Mouse (Mus musculus) gastrocnemius, postnatal 25 days (tissue): ENCODE measurements around the gene Shc1. TPM values are rescaled to one million over a fixed set of nuclear protein-coding genes. Genes with fewer than 3 reads are reported as not detected.
A peak's percentile ranks its signal among the peaks of the same experiment; 100 is the strongest.

Experiments used
- DNase-seq: peaks from one replicate; pipeline ENCODE4 v3.0.0; 2022
- long read RNA-seq, 2 experiments: library from polyadenylated mRNA; stranded (forward); transcript quantifications; one replicate each; pipeline ENCODE4 v2.0.0; 2021
- total RNA-seq, 2 experiments: library from RNA; stranded (reverse); gene quantifications; 1 replicate in 1 of 2; 2 replicates in 1 of 2; pipeline ENCODE4 v1.2.3; 2021

Shc1 gene
- 10 to 100 TPM; 21.1 to 23.8 TPM for total RNA-seq
- long read RNA-seq, experiment 1, transcript Shc1-201 (13 exons, 3,250 nt): major isoform, 7 of 10 reads
- long read RNA-seq, experiment 1, partial matches to known transcripts: 1 of 10 reads
- long read RNA-seq, experiment 1, other reads (novel, unspliced or antisense): 1 of 10 reads
- long read RNA-seq, experiment 2, transcript Shc1-201 (13 exons, 3,250 nt): major isoform, 13 of 25 reads
- long read RNA-seq, experiment 2, partial matches to known transcripts: 3 of 25 reads
- long read RNA-seq, experiment 2, other reads (novel, unspliced or antisense): 6 of 25 reads

DNA sequence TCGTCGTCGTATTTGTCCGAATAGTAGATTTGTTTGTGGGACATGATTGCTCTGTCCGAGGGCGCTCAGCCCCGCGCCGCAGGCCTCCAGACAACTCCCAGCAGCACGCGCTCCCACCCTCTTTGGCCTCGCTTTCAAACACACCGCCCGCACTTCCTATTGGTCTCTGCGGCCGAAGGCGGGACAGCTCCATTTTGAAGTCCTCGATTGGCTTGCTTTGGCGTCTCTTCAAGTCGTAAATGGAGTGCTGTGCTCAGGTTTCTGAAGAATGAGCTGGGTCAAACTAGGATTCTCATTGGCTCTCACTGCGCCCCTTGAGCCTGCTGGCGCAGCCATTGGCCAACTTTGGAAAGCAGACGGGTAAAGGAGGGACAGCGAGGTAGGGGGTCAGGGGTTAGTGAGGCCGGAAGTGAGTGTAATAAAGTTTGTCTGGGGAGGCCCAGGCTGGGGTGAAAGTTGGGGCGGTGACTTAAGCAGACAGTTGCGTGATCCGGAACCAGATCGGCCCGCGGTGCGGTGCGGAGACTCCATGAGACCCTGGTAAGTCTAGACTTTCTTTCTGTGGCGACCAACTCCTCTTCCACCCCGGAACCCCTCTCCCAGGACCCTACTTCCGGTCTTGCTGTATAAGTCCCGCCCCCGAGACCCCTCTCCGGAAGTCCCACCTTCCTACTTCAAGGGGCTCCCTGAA lies at the start of gene Shc1, which contains the start of gene Cks1b:
TSS of gene Shc1 (plus strand) at position 274 of the 691 bp plus-strand sequence.
TSS of gene Cks1b (minus strand) at position 214 of the 691 bp plus-strand sequence.
- DNase-seq: peak; percentile 98

DNA sequence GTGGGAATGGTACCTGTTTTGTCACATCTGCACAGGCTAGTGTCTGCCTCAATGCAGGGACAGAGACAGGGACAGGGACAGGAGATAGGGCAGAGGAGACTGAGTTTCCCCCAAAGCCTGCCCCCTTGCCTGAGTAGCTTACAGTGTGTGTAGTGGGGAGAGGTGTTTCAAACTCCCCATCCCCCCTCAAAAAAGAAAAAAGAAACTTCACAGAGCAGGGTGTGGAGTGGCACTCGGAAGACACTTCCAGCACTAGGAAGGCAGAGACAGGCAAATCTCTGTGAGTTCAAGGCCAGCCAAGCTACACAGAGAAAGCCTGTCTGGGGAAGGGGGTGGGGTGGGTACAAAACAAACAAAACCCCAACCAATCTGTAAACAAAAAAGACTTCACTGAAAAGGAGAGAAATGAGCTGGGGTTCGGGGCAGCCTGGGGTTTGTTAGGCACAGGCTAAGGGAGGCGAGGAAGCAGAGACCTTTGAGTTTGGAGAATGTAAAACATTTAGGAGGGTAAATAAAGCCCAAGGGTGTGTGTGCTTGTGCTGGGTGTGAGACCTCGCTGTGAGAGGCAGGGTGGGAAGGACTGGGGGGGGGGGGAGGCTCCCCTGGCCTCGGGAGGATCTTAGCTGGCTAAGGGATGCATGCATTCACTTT lies 44.5 kb upstream of the Shc1 start:
- no peak for DNase-seq

DNA sequence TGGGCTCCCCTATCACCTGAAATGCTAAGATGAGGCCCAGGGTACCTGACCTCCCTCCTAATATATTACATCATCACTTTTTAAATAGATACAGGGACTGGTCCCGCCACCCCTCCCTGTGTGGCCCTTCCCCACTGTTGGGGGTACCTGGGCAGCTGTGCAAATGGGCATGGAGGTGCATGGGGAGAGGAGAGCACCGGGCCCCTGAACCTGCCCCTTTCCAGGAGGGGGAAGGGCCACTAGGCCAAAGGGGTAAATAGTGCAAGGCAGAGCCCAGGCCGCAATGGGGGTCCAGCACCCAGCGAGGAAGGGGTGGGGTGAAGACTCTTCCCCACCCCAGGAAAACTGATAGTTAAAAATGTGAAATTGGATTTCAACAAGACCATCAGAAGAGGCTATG lies 40.4 kb upstream of the Shc1 start:
- no peak for DNase-seq

DNA sequence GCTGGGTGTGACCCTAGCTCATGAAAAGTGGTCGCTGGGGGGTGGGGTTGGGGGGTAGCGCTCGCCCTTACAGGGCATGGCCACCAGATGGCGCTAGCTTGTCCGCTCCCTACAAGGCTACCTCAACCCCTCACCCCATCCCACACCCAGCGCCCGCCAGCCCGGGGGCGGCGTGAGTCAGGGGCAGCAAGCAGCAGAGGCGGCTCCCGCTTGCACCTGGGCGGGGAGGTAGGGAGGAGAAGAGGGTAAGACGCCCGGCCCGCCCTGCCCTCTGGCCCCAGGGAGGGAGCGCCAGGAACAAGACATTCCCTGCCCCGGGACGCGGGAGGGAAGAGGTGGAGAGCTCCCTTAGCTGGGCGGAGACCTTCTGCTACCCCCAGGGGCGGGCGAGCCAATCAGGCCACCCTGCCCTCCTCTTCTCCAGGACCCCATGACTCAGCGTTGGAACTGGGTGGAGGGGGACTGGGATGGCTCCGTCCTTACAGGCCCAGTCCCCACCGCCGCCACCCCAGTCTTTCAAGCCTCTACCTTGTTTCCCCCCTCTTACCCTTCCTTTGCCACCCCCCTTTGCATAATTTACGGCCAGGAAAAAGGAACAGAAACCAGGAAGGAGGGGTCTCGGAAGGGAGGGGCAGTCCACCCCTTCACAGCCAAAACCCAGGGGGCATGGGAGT lies 39.7 kb upstream of the Shc1 start:
- peak; percentile 87 for DNase-seq

DNA sequence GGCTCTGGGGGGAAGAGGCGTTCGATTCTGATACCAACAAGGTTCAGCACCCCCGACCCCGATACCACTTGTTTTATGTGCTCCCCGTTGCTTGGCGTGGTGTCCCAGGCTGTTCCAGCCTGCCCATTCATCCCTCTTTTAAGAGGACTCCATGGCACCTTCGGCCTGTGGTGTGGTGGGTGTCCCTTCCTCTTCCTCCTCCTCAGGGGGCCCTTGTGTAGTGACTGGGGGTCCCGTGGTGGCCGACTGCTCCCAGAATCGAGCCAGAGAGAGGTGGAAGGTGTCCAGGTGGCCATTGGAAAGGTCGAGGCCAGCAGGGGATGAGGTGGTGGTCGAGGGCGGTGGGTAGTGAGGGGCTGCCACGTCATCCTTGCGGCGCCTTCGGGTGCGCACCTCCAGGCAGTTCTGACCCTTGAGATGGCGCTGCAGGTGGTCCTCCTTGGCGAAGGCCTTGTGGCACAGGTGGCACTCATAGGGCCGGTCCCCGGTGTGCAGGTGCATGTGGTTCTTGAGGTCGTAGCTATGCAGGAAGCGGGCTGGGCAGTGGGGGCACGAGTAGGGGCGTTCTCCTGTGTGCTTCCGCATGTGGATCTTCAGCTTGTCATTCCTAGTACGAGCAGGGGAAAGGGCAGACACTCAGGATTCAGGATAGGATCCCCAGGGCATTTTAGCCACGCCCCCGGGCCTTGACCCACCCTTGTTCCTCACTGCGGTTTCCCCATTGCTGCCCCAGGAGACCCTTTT lies 38.7 kb upstream of the Shc1 start:
- DNase-seq: no peak

DNA sequence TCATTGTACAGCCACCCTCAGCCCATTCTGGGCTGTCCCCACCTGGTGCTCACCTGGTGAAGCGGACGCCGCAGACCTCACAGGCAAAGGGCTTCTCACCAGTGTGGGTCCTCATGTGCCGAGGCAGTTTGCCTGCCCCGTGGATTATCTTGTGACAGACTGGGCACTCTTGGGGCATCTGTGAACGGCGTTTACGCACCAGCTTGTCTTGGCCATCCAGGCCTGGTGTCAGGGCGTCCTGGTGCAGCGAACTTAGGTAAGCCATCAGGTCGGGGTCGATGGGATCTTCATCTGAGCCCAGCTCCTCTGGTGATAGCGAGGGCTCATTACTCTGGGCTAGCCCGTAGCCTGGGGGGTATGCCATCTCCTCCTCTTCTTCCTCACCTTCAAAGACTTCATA lies 38.0 kb upstream of the Shc1 start:
- DNase-seq: no peak

DNA sequence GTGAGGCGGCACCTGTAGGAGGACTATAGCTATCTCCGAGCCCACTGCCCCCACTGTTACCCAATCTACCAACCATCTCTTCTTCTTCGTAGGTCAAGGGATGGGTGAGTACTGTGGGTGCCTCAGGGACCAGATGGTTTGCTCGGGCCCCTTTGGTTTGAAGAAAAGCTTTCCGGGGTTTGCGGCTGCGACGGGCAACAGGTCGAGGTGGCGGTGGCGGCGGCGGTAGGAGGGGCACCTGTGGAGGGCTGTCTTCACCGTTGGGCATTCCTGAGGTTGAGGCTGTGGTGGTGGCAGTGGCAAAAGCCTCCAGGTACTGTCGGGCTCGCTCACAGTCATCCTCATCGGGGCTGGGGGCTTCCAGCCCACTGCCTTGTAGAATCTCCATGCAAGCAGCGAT lies 37.5 kb upstream of the Shc1 start:
- no peak for DNase-seq

DNA sequence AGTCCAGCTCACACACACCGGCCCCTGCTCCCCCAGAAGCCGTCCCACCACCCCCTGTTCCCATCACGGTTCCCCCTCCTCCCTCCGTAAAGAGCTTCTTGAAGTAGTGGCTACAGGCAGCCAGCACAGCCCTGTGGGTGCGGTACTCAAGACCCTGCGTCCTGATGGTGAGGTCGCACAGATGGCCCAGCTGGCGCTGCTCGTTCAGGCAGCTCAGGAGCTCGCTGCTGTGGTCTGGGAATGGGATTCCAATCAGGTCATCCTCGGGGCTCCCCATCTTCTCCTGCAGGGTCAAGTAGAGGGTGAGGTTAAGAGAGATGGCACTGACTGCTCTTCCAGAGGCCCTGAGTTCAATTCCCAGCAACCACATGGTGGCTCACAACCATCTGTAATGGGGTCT lies 37.0 kb upstream of the Shc1 start:
- no peak for DNase-seq

DNA sequence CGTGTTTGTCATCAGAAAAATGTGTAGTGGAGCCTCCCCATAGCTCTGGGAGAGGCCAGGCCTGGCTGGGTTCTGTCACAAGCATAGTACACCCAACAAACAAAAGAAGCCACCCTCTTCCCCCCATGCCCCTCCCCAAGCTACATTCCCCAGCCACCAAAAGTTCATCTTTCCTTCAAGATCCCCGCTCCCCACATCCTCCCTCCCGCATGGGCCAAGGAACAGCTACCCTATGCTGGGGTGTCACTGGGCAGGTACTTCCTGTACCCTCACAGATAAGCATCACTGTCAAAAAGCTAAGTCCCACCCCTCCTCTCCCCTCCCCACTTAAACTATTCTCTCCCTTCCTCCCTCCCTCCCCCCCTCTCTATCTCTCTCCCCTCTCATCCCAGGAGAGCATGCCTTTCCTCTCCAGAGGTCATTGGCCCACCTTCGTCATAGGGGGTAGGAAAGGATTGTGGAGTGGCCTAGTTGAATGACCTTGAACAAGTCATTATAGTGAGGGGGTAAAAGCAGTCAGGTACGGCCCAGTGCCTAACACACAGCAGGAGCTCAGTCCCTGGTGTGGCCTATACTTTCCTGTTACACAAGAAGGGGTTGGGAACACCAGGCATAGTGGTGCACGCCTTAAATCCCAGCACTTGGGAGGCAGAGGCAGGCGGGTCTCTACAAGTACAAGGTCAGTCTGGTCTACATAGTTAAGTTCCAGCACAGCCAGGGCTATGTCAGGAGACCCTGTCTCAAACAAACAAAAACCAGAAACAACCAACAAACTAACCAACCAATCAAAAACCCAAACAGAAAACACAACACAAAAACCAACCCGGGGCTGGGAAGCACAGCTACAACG lies 36.0 kb upstream of the Shc1 start:
- DNase-seq: no peak

DNA sequence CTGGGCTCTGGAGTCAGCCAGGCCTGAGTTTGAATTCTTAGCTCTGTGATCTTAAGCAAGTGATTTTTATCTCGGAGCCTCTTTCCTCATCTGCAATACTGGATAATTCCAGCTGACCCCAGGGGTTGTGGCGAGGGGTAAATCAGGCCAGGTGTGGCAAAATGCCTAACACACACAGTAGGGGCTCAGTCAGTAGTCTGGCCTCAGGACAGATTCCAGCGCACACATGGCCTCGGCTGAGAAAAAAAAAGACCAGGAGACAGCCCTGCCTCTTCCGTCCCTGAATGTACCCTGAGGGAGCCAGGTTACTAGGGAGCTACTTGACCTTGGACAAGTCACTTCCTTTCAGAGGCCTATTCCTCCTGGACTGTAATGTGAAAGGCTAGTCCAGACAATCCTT lies 35.3 kb upstream of the Shc1 start:
- DNase-seq: no peak

DNA sequence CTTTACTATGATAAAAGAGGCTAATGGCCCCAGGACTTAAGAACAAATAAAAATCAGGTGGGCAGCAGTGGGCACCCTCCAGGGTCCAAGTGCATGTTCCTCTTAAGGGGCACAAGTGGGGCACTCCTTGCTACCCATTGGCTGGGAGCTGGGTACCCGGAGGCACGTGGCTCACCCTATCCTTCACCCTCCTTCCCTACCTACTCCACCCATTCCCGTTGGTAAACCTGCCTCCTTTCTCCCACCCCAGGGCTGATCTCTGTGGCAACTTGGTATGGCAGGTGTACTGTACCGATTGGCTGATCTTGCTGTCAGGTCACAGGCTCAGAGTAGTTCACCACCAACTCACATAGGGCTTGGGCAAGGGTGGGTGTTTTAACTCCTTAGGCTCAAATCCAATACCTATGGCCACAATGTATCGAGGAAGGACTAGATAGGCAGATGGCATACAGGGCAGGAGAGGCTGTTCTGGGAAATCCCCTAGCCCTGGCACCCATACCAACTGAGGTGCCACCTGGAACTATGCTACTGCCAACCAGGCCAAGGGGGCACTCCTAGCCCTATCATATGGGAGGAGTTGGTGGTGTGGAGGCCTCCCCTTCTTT lies 34.5 kb upstream of the Shc1 start:
- DNase-seq: no peak

DNA sequence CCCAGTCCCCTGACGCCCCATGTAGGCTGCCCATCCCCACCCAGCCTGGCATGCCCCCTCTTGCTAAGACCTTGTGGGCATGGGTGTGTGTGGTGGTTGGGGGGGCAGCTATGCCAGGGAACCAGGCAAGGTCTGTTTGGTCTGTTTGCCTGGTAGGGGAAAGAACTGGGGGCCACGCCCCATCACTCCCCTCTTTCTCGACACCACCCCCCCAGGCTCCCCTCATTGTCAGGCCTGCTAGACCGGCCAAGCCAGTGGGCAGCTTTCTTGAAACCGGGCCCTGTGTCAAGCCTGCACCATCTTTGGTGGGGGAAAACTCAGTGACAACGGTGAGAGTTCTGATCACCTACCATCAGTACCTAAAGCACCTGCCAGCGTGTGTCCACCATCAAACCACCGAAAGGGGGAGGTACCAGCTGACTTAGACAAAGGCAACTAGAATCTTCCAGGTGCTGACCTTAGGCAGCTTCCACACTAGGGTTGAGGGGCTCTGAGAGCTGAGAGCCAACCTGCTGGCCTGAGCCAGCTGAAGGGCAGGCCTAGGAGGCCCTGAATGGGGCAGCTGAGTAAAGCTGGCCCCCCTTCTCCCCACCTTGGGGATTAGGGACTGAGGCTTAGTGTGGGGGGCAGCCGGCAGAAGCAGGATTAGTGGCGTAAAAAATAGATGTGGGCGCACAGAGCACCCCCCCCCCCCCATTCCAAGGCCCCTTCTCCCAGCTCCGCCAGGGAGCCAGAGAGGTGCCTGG lies 33.7 kb upstream of the Shc1 start:
- DNase-seq: no peak

DNA sequence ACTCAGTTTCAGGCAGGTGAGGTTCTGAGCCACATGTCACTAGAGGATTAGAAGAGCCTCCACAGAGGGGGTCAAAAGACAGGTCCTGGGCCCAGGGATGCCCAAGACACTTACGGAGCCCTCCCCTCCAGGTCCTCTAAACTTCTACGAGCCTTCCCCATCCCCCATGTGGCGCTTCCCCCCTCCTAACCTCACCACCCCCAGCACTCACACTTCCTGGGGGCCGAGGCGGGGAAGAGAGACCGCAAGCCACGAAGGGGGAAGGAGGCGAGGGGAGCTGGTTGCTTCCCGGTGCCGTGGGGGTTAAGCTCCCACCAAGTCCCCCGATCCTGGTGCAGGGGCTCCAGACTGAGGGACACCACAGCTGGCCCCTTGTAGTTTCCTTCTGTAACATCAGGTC lies 32.8 kb upstream of the Shc1 start:
- DNase-seq: no peak

DNA sequence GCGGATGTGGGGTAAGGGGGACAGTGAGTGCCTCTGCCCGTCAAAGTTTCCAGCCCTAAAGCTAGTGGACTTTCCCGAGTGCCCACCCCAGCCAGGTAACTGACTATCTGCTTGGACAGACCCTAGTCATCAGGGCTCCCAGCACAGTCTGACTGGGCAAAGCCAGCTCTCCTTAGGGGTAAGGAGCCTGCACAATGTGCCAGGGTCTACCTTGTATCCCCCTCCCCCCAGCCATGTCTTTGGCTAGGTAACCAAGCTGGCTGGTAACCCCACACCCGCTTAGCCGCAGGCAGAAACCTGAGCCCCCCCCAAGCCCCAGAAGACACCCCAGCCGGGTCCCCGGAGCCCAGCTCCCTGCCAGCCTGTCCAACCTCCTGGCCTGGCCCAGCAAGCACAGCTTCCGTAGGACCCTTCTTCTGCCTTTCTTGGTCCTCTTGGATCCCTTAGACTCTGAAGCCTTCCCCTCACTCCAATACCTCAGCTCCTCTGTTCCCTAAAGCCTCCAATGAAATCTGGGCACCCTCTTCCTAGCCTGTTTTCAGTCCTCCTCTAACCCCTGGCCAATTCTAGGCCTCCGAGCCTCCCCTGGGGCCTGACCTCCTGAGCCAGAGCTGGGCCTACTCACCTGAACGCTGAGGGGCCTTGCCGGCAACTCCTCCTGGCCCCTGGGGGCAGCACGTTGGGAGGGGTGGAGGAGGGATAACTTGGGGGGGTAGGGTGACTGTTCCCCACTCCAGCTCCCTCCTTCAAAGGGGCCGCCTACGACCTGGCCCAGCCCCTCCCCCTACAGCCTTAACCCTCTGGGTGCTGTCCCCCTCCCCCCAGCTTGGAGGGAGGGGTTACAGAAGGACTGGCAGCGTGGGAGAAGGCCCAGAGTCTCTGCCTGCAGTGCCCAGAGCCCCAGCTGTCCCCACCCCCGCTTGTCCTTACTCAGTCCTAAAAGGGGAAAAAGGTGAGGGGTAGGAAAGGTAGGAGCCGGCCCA lies 31.5 kb upstream of the Shc1 start:
- peak; percentile 61 for DNase-seq

DNA sequence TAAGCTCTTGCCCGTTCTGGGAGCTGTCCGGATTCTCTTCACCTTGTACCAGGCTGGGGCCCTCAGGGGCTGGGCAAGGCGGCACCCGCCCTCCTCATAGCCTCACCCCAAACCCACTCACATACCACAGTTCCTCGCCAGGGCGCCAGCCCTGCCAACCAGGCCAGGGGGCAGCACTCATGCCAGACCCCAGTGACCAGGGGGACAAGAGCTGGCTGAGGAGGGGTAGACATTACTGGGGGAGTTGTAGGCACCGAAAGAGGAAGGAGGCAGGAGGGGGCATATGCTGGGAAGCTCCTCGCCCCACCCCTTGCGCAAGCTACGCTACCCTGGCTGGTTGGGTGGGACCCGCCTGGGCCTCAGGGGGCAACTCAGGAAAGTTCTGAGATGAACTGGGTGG lies 30.6 kb upstream of the Shc1 start:
- DNase-seq: peak; percentile 37

DNA sequence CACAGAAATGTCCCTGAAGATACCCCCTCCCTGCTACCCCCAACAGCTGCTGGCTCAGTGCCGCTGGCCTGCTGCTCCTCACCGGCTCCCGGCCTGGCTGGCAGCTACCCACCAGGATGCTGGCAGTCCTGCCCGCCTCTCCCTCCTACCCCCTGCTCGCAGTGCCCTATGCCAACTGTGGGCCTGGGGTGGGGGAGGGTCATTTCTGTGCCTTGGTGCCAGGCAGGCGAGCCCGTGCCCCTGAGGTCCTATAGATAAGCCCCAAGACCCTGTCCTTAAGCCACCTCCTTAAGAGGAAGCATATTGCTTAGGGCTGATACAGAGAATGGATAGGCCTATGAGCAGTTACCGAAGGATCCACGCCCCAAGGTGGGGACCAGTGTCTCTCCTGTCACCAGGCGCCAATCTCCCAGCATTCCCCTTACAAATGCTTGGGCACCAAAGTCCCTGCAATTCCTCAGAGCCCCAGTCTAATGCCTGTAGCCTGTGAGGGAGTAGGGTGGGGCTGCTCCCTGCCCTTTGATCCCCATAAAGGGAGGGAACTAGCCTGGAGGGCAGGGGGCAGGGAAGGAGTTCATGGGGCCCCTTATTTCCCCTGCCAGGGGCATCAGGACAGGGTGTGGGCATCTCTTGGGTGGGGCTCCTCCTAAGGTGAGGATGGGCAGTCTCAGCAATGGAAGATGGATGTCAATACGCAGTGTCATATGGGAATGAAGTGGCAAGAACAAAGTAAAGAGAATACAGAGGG lies 29.9 kb upstream of the Shc1 start:
- DNase-seq: peak; percentile 78

DNA sequence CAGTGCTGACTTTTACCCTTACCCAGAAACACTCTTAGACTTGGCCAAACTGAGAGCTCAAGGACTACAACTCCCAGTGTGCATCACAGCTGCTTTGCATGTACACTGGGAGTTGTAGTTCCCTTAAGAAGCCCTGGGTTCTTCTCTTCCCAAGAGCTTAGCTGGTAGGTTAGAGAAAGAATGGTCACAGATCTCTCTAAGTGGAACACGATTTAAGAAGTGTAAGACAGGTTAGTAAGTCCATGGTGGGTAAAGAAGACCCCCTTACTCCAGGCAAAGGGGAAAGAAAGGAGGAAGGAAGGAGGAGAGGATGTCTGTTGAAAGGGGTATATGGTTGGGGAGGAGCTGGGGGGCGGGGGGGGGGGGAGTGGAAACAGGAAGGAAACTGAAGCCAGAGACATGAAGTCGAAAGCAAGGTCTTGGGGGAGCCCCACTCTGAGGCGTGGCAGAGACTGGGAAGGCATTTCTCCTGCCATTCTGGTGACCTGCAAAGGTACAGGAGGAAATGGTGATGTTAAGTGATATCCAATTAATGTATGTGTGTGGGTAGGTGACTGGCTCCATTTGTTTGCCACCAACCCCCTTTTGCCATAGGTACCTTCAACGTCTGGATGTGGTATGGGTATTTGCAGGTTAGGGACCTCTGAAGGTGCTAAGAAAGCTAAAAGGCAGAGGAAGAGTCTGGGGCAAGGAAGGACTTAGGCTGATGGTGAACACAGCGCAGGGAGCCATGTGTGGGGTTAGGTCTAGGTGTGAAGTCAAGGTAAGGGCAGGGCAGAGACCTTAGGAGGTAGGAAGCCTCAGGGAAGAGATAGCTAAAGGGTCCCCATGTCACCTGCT lies 29.1 kb upstream of the Shc1 start:
- DNase-seq: no peak
